Mouse (Mus musculus) MEL (cell line): ENCODE measurements at regions not wholly inside any gene's neighbourhood (a gene's known extent, or its start where the extent isn't known, plus 50 kb on each side); places are given as distances from the start of the nearest gene placed in this dataset.
"Not testable (repeated sequence)": the region's sequence is repeated elsewhere in the genome, so short reads cannot be mapped to it uniquely, and the experiment has no call there.

Source experiments
- DNase-seq: peaks from one replicate; pipeline ENCODE4 v3.0.0; 2011; ENCODE audit warnings: low read depth, low spot score
- H3K27ac ChIP-seq: 2 replicates; pipeline ENCODE4 v1.5.1; 2012; ENCODE audit warnings: low read depth, mild to moderate bottlenecking, control low read depth, low read length, moderate library complexity; ENCODE audit not compliant: control insufficient read depth
- H3K27me3 ChIP-seq, 2 experiments: fragments of 150-350 bp in 1 of 2; sonication (generic) in 1 of 2; 2 replicates each; pipeline ENCODE4 v1.6.1; 2012; ENCODE audit warnings: low read length in 2 of 2, mild to moderate bottlenecking in 2 of 2, improper control_type of control experiment in 1 of 2, moderate library complexity in 1 of 2; ENCODE audit not compliant: insufficient read depth in 2 of 2, control insufficient read depth in 1 of 2
- H3K36me3 ChIP-seq, 2 experiments: 2 replicates each; pipeline ENCODE4 v1.6.1; 2012 to 2014; ENCODE audit warnings: low read length in 2 of 2, improper control_type of control experiment in 1 of 2, inconsistent platforms in 1 of 2, mild to moderate bottlenecking in 1 of 2; ENCODE audit not compliant: insufficient read depth in 2 of 2, control insufficient read depth in 1 of 2
- H3K4me1 ChIP-seq, 2 experiments: fragments of 150-350 bp in 1 of 2; sonication (generic) in 1 of 2; 2 replicates each; pipeline ENCODE4 v1.6.1; 2012; ENCODE audit warnings: low read length in 2 of 2, improper control_type of control experiment in 1 of 2, mild to moderate bottlenecking in 1 of 2; ENCODE audit not compliant: insufficient read depth in 2 of 2, control insufficient read depth in 1 of 2
- H3K4me3 ChIP-seq, 2 experiments: fragments of 150-350 bp in 1 of 2; sonication (generic) in 1 of 2; 2 replicates each; pipeline ENCODE4 v1.5.1; 2012; ENCODE audit warnings: low read depth in 2 of 2, low read length in 2 of 2, mild to moderate bottlenecking in 2 of 2, moderate library complexity in 2 of 2, control low read depth in 1 of 2, improper control_type of control experiment in 1 of 2; ENCODE audit not compliant: control insufficient read depth in 1 of 2, insufficient read depth in 1 of 2
- H3K79me2 ChIP-seq: 2 replicates; pipeline ENCODE4 v1.6.1; 2012; ENCODE audit warnings: mild to moderate bottlenecking, low read length, moderate library complexity; ENCODE audit not compliant: control insufficient read depth, poor library complexity, insufficient read depth
- H3K9ac ChIP-seq: 2 replicates; pipeline ENCODE4 v1.6.1; 2012; ENCODE audit warnings: low read depth, mild to moderate bottlenecking, control low read depth, low read length, moderate library complexity; ENCODE audit not compliant: control insufficient read depth, poor library complexity, severe bottlenecking
- H3K9me3 ChIP-seq: fragments of 150-350 bp; sonication (generic); replicated peaks from 2 replicates; pipeline ENCODE4 v1.6.1; 2012; ENCODE audit warnings: mild to moderate bottlenecking, low read length, improper control_type of control experiment, moderate library complexity; ENCODE audit not compliant: insufficient read depth
- CHD1 ChIP-seq: IDR thresholded peaks from 2 replicates; pipeline ENCODE4 v1.6.1; 2012; ENCODE audit warnings: low read depth, mild to moderate bottlenecking, inconsistent platforms, low read length, improper control_type of control experiment
- CHD2 ChIP-seq: IDR thresholded peaks from 2 replicates; pipeline ENCODE4 v1.6.1; 2011; ENCODE audit warnings: low read length, improper control_type of control experiment
- CTCF ChIP-seq, 3 experiments: IDR thresholded peaks in 2 of 3; conservative IDR thresholded peaks in 1 of 3; 2 replicates each; pipeline ENCODE4 v1.5.1; 2011 to 2012; ENCODE audit warnings: low read length in 3 of 3, low read depth in 2 of 3, mild to moderate bottlenecking in 2 of 3, improper control_type of control experiment in 1 of 3, inconsistent platforms in 1 of 3, mixed read lengths in 1 of 3, moderate library complexity in 1 of 3; ENCODE audit not compliant: control insufficient read depth in 1 of 3, insufficient read depth in 1 of 3, poor library complexity in 1 of 3, severe bottlenecking in 1 of 3
- GATA1 ChIP-seq: IDR thresholded peaks from 2 replicates; pipeline ENCODE4 v1.6.1; 2011; ENCODE audit warnings: low read depth, low read length, improper control_type of control experiment
- JUND ChIP-seq: IDR thresholded peaks from 2 replicates; pipeline ENCODE4 v1.6.1; 2011; ENCODE audit warnings: low read depth, mild to moderate bottlenecking, improper control_type of control experiment, low read length
- MAX ChIP-seq: IDR thresholded peaks from 2 replicates; pipeline ENCODE4 v1.6.1; 2011; ENCODE audit warnings: low read length, improper control_type of control experiment
- MAZ ChIP-seq: IDR thresholded peaks from 2 replicates; pipeline ENCODE4 v1.6.1; 2012; ENCODE audit warnings: low read depth, mild to moderate bottlenecking, inconsistent platforms, low read length, improper control_type of control experiment
- MEF2A ChIP-seq: IDR thresholded peaks from 2 replicates; pipeline ENCODE4 v1.6.1; 2014; ENCODE audit warnings: low read depth, mild to moderate bottlenecking, inconsistent platforms, low read length, improper control_type of control experiment; ENCODE audit not compliant: poor library complexity, insufficient replicate concordance, severe bottlenecking; ENCODE audit errors: extremely low read depth
- MXI1 ChIP-seq: IDR thresholded peaks from 2 replicates; pipeline ENCODE4 v1.6.1; 2011; ENCODE audit warnings: mild to moderate bottlenecking, low read depth, low read length, improper control_type of control experiment
- MYB ChIP-seq: IDR thresholded peaks from 2 replicates; pipeline ENCODE4 v1.6.1; 2011; ENCODE audit warnings: mild to moderate bottlenecking, low read depth, low read length, improper control_type of control experiment
- MYC ChIP-seq: IDR thresholded peaks from 2 replicates; pipeline ENCODE4 v1.6.1; 2011; ENCODE audit warnings: low read depth, mild to moderate bottlenecking, low read length, improper control_type of control experiment, moderate library complexity
- POLR2AphosphoS5 ChIP-seq: IDR thresholded peaks from 2 replicates; pipeline ENCODE4 v1.6.1; 2012; ENCODE audit warnings: low read depth, borderline replicate concordance, mild to moderate bottlenecking, inconsistent platforms, low read length, moderate library complexity, mixed read lengths
- RAD21 ChIP-seq: IDR thresholded peaks from 2 replicates; pipeline ENCODE4 v1.6.1; 2011; ENCODE audit warnings: mild to moderate bottlenecking, low read depth, low read length, improper control_type of control experiment
- SMC3 ChIP-seq: IDR thresholded peaks from 2 replicates; pipeline ENCODE4 v1.6.1; 2011; ENCODE audit warnings: low read depth, low read length, improper control_type of control experiment
- TAL1 ChIP-seq: IDR thresholded peaks from 2 replicates; pipeline ENCODE4 v1.6.1; 2012; ENCODE audit warnings: mild to moderate bottlenecking, inconsistent platforms, low read length, moderate library complexity, mixed read lengths
- USF1 ChIP-seq: IDR thresholded peaks from 2 replicates; pipeline ENCODE4 v1.6.1; 2014; ENCODE audit warnings: low read depth, mild to moderate bottlenecking, inconsistent platforms, low read length, improper control_type of control experiment, moderate library complexity
- ZKSCAN1 ChIP-seq: IDR thresholded peaks from 2 replicates; pipeline ENCODE4 v1.6.1; 2012; ENCODE audit warnings: low read depth, mild to moderate bottlenecking, inconsistent platforms, low read length, improper control_type of control experiment, moderate library complexity

DNA sequence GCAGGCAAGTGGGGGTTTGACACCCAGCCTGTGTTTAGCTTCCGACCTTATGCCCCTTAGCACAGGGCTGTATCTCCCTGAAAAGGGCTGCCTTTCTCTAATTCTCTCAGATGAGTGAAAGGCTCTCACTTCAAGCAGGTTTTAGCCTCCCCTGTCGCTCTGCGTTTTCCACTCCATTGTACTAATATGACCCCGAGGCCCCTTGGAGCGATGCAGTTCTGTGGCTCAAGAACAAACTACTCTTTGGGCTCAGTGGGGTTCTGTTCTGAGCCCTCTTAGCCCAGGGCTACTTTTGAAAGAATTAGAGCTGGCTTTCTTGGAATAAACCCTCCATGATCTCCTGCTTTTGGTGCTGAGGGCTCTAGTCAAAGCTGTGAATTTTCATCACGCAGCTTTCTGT, 53.4 kb upstream of the Castor2 start:
- H3K9ac ChIP-seq = no peak overlapping the region
- H3K36me3 ChIP-seq = no peaks in the 10 kb centered on the region
- no peaks in the 10 kb centered on the region for H3K27me3 ChIP-seq
- H3K9me3 ChIP-seq = no peaks in the 10 kb centered on the region
- H3K79me2 ChIP-seq = no peaks in the 10 kb centered on the region
- H3K4me1 ChIP-seq = 0 out of 4 replicates have a peak, but pooled peaks cover 0 to 3% of the 10 kb centered on the region in 2 experiments
- no peak overlapping the region for H3K27ac ChIP-seq
- TF ChIP-seq MEF2A (no peak), POLR2AphosphoS5 (no peak), CHD1 (no peak), ZKSCAN1 (no peak), MYB (no peak), MAX (no peak), MXI1 (no peak), CTCF (IDR thresholded peaks at IDR 0.05 in 2 of 3, conservative IDR thresholded peaks at IDR 0.05 in 1 of 3; ENCODE audit: control insufficient read depth in 1 of 3, insufficient read depth in 1 of 3, low read depth in 2 of 3, low read length in 3 of 3, poor library complexity in 1 of 3, severe bottlenecking in 1 of 3) (no peak), GATA1 (no peak), SMC3 (no peak), JUND (no peak), CHD2 (no peak), TAL1 (no peak), MYC (no peak), MAZ (no peak), RAD21 (no peak), USF1 (no peak)
- no peak for DNase-seq
- no peak overlapping the region for H3K4me3 ChIP-seq

DNA sequence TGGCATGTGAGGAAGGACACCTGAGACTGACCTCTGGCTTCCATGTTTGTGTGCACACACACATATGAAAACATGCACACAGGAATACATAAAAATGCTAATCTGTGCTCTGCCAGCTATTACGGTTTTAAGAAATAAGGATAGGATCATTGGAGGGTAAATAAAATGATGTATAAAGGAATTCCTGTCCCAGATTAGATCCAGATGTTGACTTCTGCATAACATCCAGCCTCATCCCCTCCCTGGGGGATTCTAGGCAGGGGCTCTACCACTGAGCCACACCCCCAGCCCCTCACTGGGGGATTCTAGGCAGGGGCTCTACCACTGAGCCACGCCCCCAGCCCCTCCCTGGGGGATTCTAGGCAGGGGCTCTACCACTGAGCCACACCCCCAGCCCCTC, 56.6 kb upstream of the Castor2 start:
- not testable (repeated sequence) for DNase-seq, H3K4me1 ChIP-seq, H3K9ac ChIP-seq, H3K79me2 ChIP-seq, H3K36me3 ChIP-seq, H3K4me3 ChIP-seq, H3K27me3 ChIP-seq, H3K27ac ChIP-seq, H3K9me3 ChIP-seq
